Mouse (Mus musculus) MEL-GATA-1-ER (cell line): ENCODE results near the gene Hpse.

Source experiments
- DNase-seq: peaks from one replicate; pipeline ENCODE4 v3.0.0-alpha.2; 2012; ENCODE audit warnings: low read depth; ENCODE audit errors: extremely low read depth

Gene Hpse

DNA sequence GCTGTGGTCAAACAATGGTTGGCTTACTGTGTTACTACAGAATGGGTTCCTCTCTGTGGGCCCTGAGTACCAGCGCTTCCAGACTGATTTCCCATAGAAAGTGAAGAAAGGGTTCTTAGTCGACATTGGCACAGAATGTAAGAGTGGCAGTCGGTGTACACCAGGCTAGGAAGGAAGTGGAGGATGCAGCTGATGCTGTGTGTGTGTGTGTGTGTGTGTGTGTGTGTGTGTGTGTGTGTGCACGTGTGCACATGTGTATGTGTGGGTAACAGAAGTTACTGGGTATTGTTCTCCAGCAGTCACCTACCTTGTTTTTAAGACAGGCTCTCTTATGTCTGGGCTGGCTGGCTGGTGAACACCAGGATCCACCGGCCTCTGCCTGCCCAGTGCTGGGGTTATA is 77.2 kb downstream of the Hpse start:
- no peak for DNase-seq

DNA sequence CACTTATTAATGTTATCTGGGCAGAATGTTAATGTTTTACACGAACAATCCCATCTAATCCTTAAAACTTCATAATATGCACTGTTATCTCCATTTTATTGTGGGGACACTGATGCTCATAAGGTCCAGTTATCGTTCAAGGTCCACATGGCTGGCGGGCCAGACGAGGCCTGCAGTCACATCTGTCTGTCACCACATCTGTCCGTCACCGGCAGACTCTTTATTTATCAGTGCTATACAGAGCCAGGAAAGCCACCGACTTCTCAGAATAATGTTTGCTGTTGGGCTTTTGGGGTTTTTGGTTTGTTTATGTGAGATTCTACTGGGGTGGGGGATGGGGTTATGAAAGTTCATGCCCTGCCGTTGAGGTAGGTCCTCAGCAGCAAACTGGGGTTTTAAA is 81.0 kb downstream of the Hpse start:
- peak; percentile 75 for DNase-seq

DNA sequence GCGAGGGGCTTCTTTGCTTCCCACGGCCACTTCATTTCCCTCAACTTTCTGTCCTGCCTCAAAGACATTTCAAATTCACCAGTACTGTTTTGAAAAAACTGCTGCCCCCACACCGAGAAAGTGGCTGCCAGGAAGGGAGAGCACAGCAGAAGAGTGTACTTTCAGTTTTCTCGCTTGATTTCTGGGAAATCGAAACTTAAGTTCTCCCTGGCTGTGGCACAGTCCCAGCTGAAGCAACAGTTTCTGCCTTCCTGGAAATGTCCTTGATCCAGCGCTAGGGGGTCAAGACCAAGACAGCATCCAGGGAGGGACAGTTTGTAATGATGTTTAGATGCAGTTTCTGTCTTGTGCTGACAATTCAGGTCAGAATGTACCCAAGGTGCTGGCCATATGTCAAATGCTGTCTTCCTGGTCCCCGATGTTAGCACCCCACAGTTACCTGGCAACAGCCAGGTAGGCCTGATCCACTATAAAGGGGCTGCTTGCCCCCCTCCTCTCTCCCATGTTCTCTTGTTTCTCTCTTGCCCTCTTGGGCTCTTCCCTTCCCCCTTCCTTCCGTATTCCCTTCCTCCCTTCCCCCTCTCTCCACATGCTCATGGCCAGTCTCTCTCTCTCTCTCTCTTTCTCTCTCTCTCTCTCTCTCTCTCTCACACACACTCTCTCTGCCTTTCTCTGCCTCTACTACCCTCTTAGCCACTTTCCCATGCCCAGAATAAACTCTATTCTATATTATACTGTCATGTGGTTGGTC is 82.5 kb downstream of the Hpse start:
- DNase-seq = no peak

- no peak for DNase-seq
Measured at GRCm38 (mm10) chr5:100635908-100636307, 83.6 kb downstream of the Hpse start.

DNA sequence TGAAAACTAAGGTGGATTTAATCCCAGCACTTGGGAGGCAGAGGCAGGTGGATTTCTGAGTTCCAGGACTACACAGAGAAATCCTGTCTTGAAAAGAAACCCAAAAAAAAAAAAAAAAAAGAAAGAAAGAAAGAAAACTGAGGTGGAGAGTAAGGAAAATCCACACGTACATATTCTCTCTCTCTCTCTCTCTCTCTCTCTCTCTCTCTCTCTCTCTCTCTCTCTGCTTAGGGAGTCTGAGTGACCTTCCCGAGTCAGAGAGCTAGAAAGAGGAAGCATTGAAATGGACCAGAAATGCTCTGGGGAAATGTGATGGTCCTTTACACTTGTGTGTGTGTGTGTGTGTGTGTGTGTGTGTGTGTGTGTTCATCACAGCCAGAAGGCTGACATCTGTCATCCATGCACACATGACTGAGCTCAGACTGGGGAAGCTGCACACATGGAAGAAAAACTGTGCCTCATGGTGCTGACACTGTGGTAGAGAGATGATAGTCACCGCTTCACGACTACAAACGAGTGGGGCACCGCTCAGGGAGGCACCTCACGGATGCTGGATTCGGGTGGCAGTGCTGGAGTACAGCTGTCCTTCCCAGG is 84.5 kb downstream of the Hpse start:
- DNase-seq = no peak

DNA sequence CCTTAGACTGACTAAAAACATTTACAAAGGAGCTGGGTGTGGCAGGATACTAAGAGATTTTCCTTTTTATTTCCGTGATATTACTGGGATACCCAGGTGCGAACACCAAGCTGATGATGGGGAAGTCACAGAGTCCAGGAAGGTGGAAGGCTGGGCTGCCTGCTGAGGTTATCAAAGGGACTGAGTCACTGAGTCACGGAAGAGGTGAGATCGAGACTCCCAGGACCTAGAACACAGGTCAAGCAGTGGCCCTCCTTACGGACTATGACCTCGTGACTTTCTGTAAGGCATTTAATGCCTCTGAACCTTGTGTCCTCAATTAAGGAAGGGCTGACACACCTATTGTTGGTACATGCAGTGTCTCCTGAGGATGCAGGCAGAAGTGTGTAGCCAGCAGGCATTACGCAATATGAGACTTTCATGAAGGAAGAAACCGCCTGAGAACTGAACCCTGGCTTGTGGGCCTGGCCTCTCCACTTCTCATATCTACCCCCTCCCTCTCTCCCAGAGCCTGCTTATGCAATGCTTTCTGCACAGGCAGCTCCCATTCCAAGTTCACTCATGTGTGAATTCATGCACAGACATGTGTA is 86.9 kb downstream of the Hpse start:
- no peak for DNase-seq
